Mouse (Mus musculus) left cerebral cortex, postnatal 4 days (tissue): Measurements from ENCODE around the gene Cdk9. TPM values are rescaled to one million over a fixed set of nuclear protein-coding genes. Genes with fewer than 3 reads are reported as not detected.
A peak's percentile ranks its signal among the peaks of the same experiment; 100 is the strongest.

Source experiments
- DNase-seq: peaks from one replicate; pipeline ENCODE4 v3.0.0-alpha.2; 2022
- intact Hi-C: fragments of 180-260 bp; cut with DNase I; formaldehyde crosslinking; loops from one replicate; pipeline ENCODE4 v1.15.1; 2025
- total RNA-seq, 2 experiments: library from RNA; stranded (reverse); gene quantifications; 2 replicates each; pipeline ENCODE4 v1.2.3; 2021

Gene Cdk9
- total RNA-seq, 2 experiments from 2014 or later, result 87.8 to 88.0 TPM

GRCm38 (mm10) chr2:32734933-32735332 lies 22.1 kb upstream of the Cdk9 start:
- intact Hi-C loops, result no loop called here
- DNase-seq, result no peak

GRCm38 (mm10) chr2:32734480-32734879 lies 21.6 kb upstream of the Cdk9 start:
- no peak for DNase-seq
- intact Hi-C loops, result no loop called here

GRCm38 (mm10) chr2:32732695-32733094 lies 19.8 kb upstream of the Cdk9 start:
- no peak for DNase-seq
- intact Hi-C loops, result no loop called here

- intact Hi-C loops, result no loop called here
- no peak for DNase-seq
Measured at GRCm38 (mm10) chr2:32731911-32732310, 19.0 kb upstream of the Cdk9 start.

GRCm38 (mm10) chr2:32730854-32731253 lies 18.0 kb upstream of the Cdk9 start:
- no peak for DNase-seq
- intact Hi-C loops, result no loop called here

GRCm38 (mm10) chr2:32729547-32729946 lies 16.7 kb upstream of the Cdk9 start:
- DNase-seq, result no peak
- intact Hi-C loops, result no loop called here

GRCm38 (mm10) chr2:32728463-32728862 lies 15.6 kb upstream of the Cdk9 start:
- no peak for DNase-seq
- intact Hi-C loops, result no loop called here

- peak; percentile 88 for DNase-seq
Measured at GRCm38 (mm10) chr2:32727435-32727834, 14.6 kb upstream of the Cdk9 start.

GRCm38 (mm10) chr2:32724832-32725790 lies 12.2 kb upstream of the Cdk9 start:
- DNase-seq, result no peak
- intact Hi-C loops, result no loop called here

More at GRCm38 (mm10) chr2:32727435-32727834, 14.6 kb upstream of the Cdk9 start:
- intact Hi-C loops, result no loop called here

GRCm38 (mm10) chr2:32724149-32724548 lies 11.3 kb upstream of the Cdk9 start:
- DNase-seq, result no peak
- intact Hi-C loops, result no loop called here

- intact Hi-C loops, result no loop called here
- no peak for DNase-seq
Measured at GRCm38 (mm10) chr2:32722581-32722980, 9.7 kb upstream of the Cdk9 start.

- DNase-seq, result no peak
Measured at GRCm38 (mm10) chr2:32722046-32722445, 9.2 kb upstream of the Cdk9 start.

GRCm38 (mm10) chr2:32720681-32721229 lies 7.9 kb upstream of the Cdk9 start, which contains the start of gene Sh2d3c:
Gene Sh2d3c, plus strand, starts transcription at chr2:32721055.
- DNase-seq, result peak; percentile 47
- intact Hi-C loops, result no loop called here

More at GRCm38 (mm10) chr2:32722046-32722445, 9.2 kb upstream of the Cdk9 start:
- intact Hi-C loops, result no loop called here

- DNase-seq, result no peak
- intact Hi-C loops, result no loop called here
Measured at GRCm38 (mm10) chr2:32720053-32720452, 7.2 kb upstream of the Cdk9 start.

GRCm38 (mm10) chr2:32718761-32719160 lies 5.9 kb upstream of the Cdk9 start:
- DNase-seq, result peak; percentile 57
- intact Hi-C loops, result no loop called here

- intact Hi-C loops, result loop anchor here (5.0 kb wide), 1 partner anchor 132 kb away; the partner anchor contains the start of gene Stxbp1
- no peak for DNase-seq
Measured at GRCm38 (mm10) chr2:32714987-32715425, 2.1 kb upstream of the Cdk9 start.

- intact Hi-C loops, result loop anchor here (5.0 kb wide), 1 partner anchor 133 kb away; the partner anchor contains the start of gene Stxbp1
- no peak for DNase-seq
Measured at GRCm38 (mm10) chr2:32714117-32714986, 1.5 kb upstream of the Cdk9 start.

GRCm38 (mm10) chr2:32712586-32712933 lies 316 bp downstream of the Cdk9 start:
- intact Hi-C loops, result loop anchor here (2.0 to 5.0 kb wide), 2 partner anchors 44 to 135 kb away; partner anchors contain the start of genes Stxbp1 and Tor2a
- peak; percentile 96 for DNase-seq

GRCm38 (mm10) chr2:32712108-32712551 lies 746 bp downstream of the Cdk9 start:
- intact Hi-C loops, result loop anchor here (2.0 to 5.0 kb wide), 2 partner anchors 45 to 135 kb away; partner anchors contain the start of genes Stxbp1 and Tor2a
- peak; percentile 54 for DNase-seq

- no peak for DNase-seq
- intact Hi-C loops, result loop anchor here (2.0 to 5.0 kb wide), 2 partner anchors 45 to 136 kb away; partner anchors contain the start of genes Stxbp1 and Tor2a
Measured at GRCm38 (mm10) chr2:32711301-32712056, 1.4 kb downstream of the Cdk9 start.
